Comparison of ENCODE assay signal across 24 mouse cellular contexts in the genomic region with DNA sequence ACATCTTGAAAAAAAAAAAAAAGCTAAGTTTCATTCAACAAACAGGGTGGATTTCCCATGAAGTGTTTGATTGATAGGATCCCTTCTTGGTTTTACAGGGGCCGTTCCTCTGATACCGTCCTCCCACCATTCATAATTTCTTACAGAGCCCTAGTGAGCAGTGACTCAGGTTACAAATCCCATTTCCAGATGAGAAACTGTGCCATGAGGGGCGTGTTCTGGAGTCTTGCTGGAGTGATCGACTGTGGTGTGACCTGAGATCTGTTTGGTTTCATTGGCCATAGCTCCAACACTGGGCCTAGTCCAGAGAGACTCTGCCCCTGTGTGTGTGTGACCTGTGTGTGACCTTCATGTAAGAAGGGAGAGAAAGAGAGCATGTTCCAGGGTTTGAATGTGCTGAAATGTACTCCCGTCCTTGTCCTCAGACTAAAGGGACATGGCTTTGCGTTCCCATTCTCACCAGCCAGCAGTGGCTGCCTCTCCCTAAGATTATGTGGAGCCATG.
DNase-seq lines count a peak whose midpoint lies in the region; ATAC-seq and TF ChIP-seq lines count a peak whose summit lies in the region.
"Had no signal": no experiment of that assay in that cellular context is flagged by ENCODE, and none has a peak within 500 bp of the region (broad histone marks: within the 10 kb centered on the region; RNA-seq: fewer than 3 reads in every experiment).

No protein-coding gene starts in this region.

- no peak for TF ChIP-seq CTCF in liver, adult 2 months (IDR thresholded peaks at IDR 0.05; ENCODE audit: low read depth, low read length)

- H3K4me2 ChIP-seq in limb, embryonic 15.5 days, result no peak overlapping the region
- H3K4me2 ChIP-seq in midbrain, embryonic 16.5 days (ENCODE audit: low read length), result no peak overlapping the region
- no peak overlapping the region for H3K4me2 ChIP-seq in intestine, embryonic 16.5 days (ENCODE audit: low read depth, low read length)
- H3K4me2 ChIP-seq: heart, embryonic 12.5 days; liver, embryonic 15.5 days; neural tube, embryonic 12.5 days had no signal

- H3K4me3 ChIP-seq in liver, adult 2 months (ENCODE audit: insufficient read depth, low read depth, low read length), result no peak overlapping the region
- H3K4me3 ChIP-seq in limb, embryonic 15.5 days, result no peak overlapping the region
- H3K4me3 ChIP-seq in midbrain, embryonic 16.5 days (ENCODE audit: low read depth, low read length), result no peak overlapping the region
- no peak overlapping the region for H3K4me3 ChIP-seq in intestine, embryonic 16.5 days (ENCODE audit: low read length)
- H3K4me3 ChIP-seq: forebrain, embryonic 10.5 days; heart, embryonic 12.5 days; hindbrain, embryonic 10.5 days; liver, embryonic 15.5 days; midbrain, embryonic 10.5 days; neural tube, embryonic 12.5 days had no signal

- no peaks in the 10 kb centered on the region for H3K27me3 ChIP-seq in liver, adult 2 months (ENCODE audit: control insufficient read depth, insufficient read depth, low read length)
- no peaks in the 10 kb centered on the region; the same call in 1 of the 2 replicates for H3K27me3 ChIP-seq in limb, embryonic 15.5 days
- no peaks in the 10 kb centered on the region for H3K27me3 ChIP-seq in midbrain, embryonic 16.5 days (ENCODE audit: control insufficient read depth, insufficient read depth, low read depth, low read length)
- H3K27me3 ChIP-seq in intestine, embryonic 16.5 days (replicated peaks; ENCODE audit: control insufficient read depth, insufficient read depth, low read length), result no peaks in the 10 kb centered on the region
- H3K27me3 ChIP-seq: liver, embryonic 15.5 days; neural tube, embryonic 12.5 days had no signal

- DNase-seq in adrenal gland, adult 2 months, result peak; percentile 23
- no peak for DNase-seq in adrenal gland, adult 8-10 months
- DNase-seq in liver, adult 2 months (ENCODE audit: extremely low read depth, low read depth, low spot score), result peak; percentile 100
- no peak for DNase-seq in liver
- peak; percentile 55 for DNase-seq in forelimb bud, embryonic 11.5 days (ENCODE audit: low read depth, low spot score)
- DNase-seq: cerebellum, adult 9-11 months; gastrocnemius, postnatal 14 days; heart, adult 18-20 months; heart, postnatal 10 days; kidney, adult 11 months; kidney, postnatal 36 days; lung, postnatal 4 days; retina, postnatal 1 day had no signal

- H3K9ac ChIP-seq in liver, adult 2 months (ENCODE audit: low read depth, low read length), result no peak overlapping the region
- H3K9ac ChIP-seq in limb, embryonic 15.5 days, result no peak overlapping the region
- no peak overlapping the region for H3K9ac ChIP-seq in midbrain, embryonic 16.5 days (ENCODE audit: low read depth, low read length)
- H3K9ac ChIP-seq in intestine, embryonic 16.5 days (ENCODE audit: low read depth, low read length), result no peak overlapping the region
- H3K9ac ChIP-seq: heart, embryonic 12.5 days; liver, embryonic 15.5 days; neural tube, embryonic 12.5 days had no signal

- no peaks in the 10 kb centered on the region for H3K9me3 ChIP-seq in limb, embryonic 15.5 days
- no peaks in the 10 kb centered on the region for H3K9me3 ChIP-seq in midbrain, embryonic 16.5 days (replicated peaks; ENCODE audit: control insufficient read depth, low read length, poor library complexity, severe bottlenecking)
- no peaks in the 10 kb centered on the region for H3K9me3 ChIP-seq in intestine, embryonic 16.5 days (ENCODE audit: control insufficient read depth, low read length)
- H3K9me3 ChIP-seq: forebrain, embryonic 10.5 days; heart, embryonic 12.5 days; liver, embryonic 15.5 days; midbrain, embryonic 10.5 days; neural tube, embryonic 12.5 days had no signal

- peaks cover 13% of the 10 kb centered on the region for H3K4me1 ChIP-seq in liver, adult 2 months (ENCODE audit: control insufficient read depth, insufficient read depth, low read length)
- H3K4me1 ChIP-seq in limb, embryonic 15.5 days, result peaks cover 20% of the 10 kb centered on the region
- H3K4me1 ChIP-seq in midbrain, embryonic 16.5 days (ENCODE audit: control insufficient read depth, insufficient read depth, low read length), result no peaks in the 10 kb centered on the region
- no peaks in the 10 kb centered on the region for H3K4me1 ChIP-seq in intestine, embryonic 16.5 days (ENCODE audit: control insufficient read depth, insufficient read depth, low read length)
- H3K4me1 ChIP-seq: liver, embryonic 15.5 days; neural tube, embryonic 12.5 days had no signal

- H3K36me3 ChIP-seq in liver, adult 2 months (ENCODE audit: control insufficient read depth, insufficient read depth, low read length), result no peaks in the 10 kb centered on the region
- H3K36me3 ChIP-seq in limb, embryonic 15.5 days, result no peaks in the 10 kb centered on the region
- H3K36me3 ChIP-seq in midbrain, embryonic 16.5 days (ENCODE audit: control insufficient read depth, insufficient read depth, low read length), result no peaks in the 10 kb centered on the region
- H3K36me3 ChIP-seq in intestine, embryonic 16.5 days (ENCODE audit: control insufficient read depth, insufficient read depth, low read length), result no peaks in the 10 kb centered on the region
- H3K36me3 ChIP-seq: forebrain, embryonic 10.5 days; heart, embryonic 12.5 days; hindbrain, embryonic 10.5 days; liver, embryonic 15.5 days; midbrain, embryonic 10.5 days; neural tube, embryonic 12.5 days had no signal

- no peak for TF ChIP-seq POLR2A in liver, adult 2 months (IDR thresholded peaks at IDR 0.05; ENCODE audit: extremely low read depth, insufficient read depth, low read length)

- ATAC-seq in limb, embryonic 15.5 days (ENCODE audit: insufficient number of reproducible peaks, low FRiP score, low TSS enrichment, low read depth), result peak; percentile 64; the same call in 1 of the 2 replicates
- ATAC-seq in midbrain, embryonic 16.5 days, result no peak
- no peak for ATAC-seq in intestine, embryonic 16.5 days
- ATAC-seq: activated CD4-positive, CD25-positive, alpha-beta regulatory T cell, adult 4 months; forebrain, embryonic 16.5 days had no signal

- peak overlapping the region; percentile 52 for H3K27ac ChIP-seq in liver, adult 2 months (replicated peaks; ENCODE audit: insufficient read depth, low read depth, low read length)
- no peak overlapping the region for H3K27ac ChIP-seq in limb, embryonic 15.5 days
- H3K27ac ChIP-seq in midbrain, embryonic 16.5 days (ENCODE audit: low read length), result no peak overlapping the region
- H3K27ac ChIP-seq in intestine, embryonic 16.5 days (ENCODE audit: low read length), result no peak overlapping the region
- H3K27ac ChIP-seq: forebrain, embryonic 10.5 days; hindbrain, embryonic 10.5 days; liver, embryonic 15.5 days; midbrain, embryonic 10.5 days; neural tube, embryonic 12.5 days had no signal

- WGBS in liver, adult 2 months, result 26% methylated on average over 6 of the region's 6 CpGs
- WGBS in limb, embryonic 15.5 days, result 30% methylated on average over 6 of the region's 6 CpGs
- WGBS in midbrain, embryonic 16.5 days, result 75% methylated on average over 6 of the region's 6 CpGs
- 68% methylated on average over 6 of the region's 6 CpGs for WGBS in intestine, embryonic 16.5 days

- H3K79me2 ChIP-seq in liver, adult 2 months (ENCODE audit: control insufficient read depth, insufficient read depth, low read length), result no peaks in the 10 kb centered on the region

Comparison
In these comparisons a context has a peak if more than half of its experiments do, and no peak if none do; other contexts are left out.
1. DNase-seq: peak in adrenal gland, adult 2 months (single experiment), liver, adult 2 months (single experiment) and forelimb bud, embryonic 11.5 days (single experiment); none in adrenal gland, adult 8-10 months (single experiment) and liver (single experiment).